Mouse (Mus musculus): ENCODE data around the gene Pacsin1.
"Not testable (repeated sequence)": the region's sequence is repeated elsewhere in the genome, so short reads cannot be mapped to it uniquely, and the experiment has no call there.

- TF ChIP-seq TAL1, GATA1 (IDR thresholded peaks at IDR 0.05; ENCODE audit: low read length): not testable (repeated sequence)
These were observed 15.5 kb upstream of the Pacsin1 start for GRCm38 (mm10) chr17:27639851-27640250.
